Mouse (Mus musculus): ENCODE results near the gene Gm14226. TPM values are rescaled to one million over a fixed set of nuclear protein-coding genes. Genes with fewer than 3 reads are reported as not detected.

Gene Gm14226
- polyA plus RNA-seq, 1 experiment: not detected

DNA sequence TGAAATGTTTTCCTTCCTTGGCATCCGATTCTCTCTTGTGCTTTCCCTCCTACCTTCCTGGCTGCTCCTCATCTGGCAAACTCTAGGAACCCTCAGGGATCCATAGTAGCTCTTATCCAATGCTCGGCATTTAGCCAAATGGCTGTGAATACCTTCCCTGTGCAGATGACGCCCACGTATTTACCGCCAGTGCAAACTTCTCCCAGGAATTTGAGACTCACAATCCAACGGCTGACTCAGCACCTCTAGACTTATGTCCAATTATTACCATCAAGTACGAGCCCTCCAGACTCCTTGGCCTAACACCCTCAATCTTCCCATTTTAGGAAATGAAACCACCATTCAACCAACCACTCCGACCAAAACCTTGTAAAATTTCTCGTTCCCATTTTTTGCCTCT, 53.0 kb downstream of the Gm14226 start:
- Histone ChIP-seq H3K4me1 (ENCODE audit: control insufficient read depth, insufficient read depth, low read length) (peaks cover 2% of the 10 kb centered on the region), H3K27me3 (ENCODE audit: control insufficient read depth, insufficient read depth, low read length, poor library complexity, severe bottlenecking) (no peaks in the 10 kb centered on the region), H3K4me3 (ENCODE audit: low read depth, low read length) (no peak overlapping the region), H3K36me3 (ENCODE audit: control insufficient read depth, insufficient read depth, low read length, poor library complexity, severe bottlenecking) (peaks cover 25% of the 10 kb centered on the region), H3K9me3 (replicated peaks; ENCODE audit: control insufficient read depth, insufficient read depth, low read length, poor library complexity, severe bottlenecking) (no peaks in the 10 kb centered on the region), H3K9ac (ENCODE audit: low read depth, poor library complexity, severe bottlenecking) (no peak overlapping the region), H3K27ac (ENCODE audit: insufficient read depth, low read length) (no peak overlapping the region)
- TF ChIP-seq EP300 (IDR thresholded peaks at IDR 0.05; ENCODE audit: insufficient read depth, low read depth, low read length) (no peak), CTCF (IDR thresholded peaks at IDR 0.05; ENCODE audit: low read depth, low read length) (no peak), POLR2A (IDR thresholded peaks at IDR 0.05; ENCODE audit: insufficient read depth, low read length) (no peak)

DNA sequence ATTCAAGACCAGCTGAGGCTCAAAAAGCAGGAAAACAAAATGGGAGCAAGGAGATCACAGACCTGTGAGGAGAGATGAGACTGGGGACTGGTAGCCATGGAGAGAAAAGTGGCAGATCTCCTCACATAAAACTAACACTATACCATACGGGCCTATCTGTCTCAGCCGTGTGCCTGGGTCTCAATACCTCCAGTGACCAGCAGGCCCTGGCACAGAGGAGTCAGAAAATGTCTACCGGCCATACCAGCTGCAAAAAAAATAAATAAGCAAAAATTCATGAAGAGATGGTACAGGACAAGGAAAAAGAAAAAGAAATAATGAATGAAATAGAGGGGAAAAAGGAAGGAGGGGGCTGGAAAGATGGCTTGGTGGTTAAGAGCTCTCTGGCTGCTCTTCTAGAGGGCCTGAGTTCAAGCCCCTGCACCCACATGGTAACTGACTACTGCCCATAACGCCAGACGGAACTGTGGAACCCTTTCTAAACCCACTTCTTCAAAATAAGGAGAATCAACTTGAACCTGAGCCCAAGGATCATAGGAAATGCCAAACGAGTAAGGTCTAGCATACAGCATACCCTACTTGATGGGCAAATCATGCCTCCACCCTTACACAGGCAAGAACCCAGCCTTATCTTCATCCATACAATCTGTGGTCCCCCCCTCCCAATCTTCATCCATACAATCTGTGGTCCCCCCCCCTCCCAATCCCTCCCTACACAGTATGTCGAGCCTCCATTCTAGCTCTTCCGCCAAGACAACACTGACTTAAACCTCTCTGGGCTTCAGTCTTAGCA, 54.5 kb downstream of the Gm14226 start:
- TF ChIP-seq CTCF (IDR thresholded peaks at IDR 0.05; ENCODE audit: low read depth, low read length): no peak
- TF ChIP-seq EP300 (IDR thresholded peaks at IDR 0.05; ENCODE audit: insufficient read depth, low read depth, low read length): no peak
- no peak for TF ChIP-seq POLR2A (IDR thresholded peaks at IDR 0.05; ENCODE audit: insufficient read depth, low read length)
- peak overlapping the region; percentile 73 for H3K9ac ChIP-seq (ENCODE audit: low read depth, poor library complexity, severe bottlenecking)
- H3K27ac ChIP-seq (ENCODE audit: insufficient read depth, low read length): no peak overlapping the region

DNA sequence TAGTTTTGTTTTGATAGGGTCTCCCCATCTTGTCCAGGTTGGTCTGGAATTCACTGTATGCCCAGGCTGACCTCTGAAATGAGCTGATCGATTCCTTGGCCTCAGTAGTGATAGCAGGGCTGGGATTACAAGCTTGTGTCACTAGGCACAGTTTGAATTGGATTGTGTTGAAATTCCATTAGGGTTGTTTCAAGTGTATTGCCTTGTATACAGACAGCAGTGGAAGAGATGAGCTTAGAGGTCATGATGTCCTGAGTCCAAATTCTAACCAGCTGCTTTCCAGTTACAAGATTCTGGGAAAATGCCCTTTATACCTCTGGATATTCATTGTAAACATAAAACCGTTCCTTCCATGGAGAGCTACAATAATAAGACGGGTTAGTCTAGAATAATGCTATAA, 55.3 kb downstream of the Gm14226 start:
- H3K27ac ChIP-seq (ENCODE audit: insufficient read depth, low read length): no peak overlapping the region

More for the DNA sequence above, 54.5 kb downstream of the Gm14226 start:
- Histone ChIP-seq H3K4me3 (ENCODE audit: low read depth, low read length) (0 out of 2 replicates have a peak overlapping the region, but pooled peaks have one; percentile 3), H3K36me3 (ENCODE audit: control insufficient read depth, insufficient read depth, low read length, poor library complexity, severe bottlenecking) (peaks cover 14% of the 10 kb centered on the region), H3K27me3 (ENCODE audit: control insufficient read depth, insufficient read depth, low read length, poor library complexity, severe bottlenecking) (no peaks in the 10 kb centered on the region), H3K4me1 (ENCODE audit: control insufficient read depth, insufficient read depth, low read length) (peaks cover 2% of the 10 kb centered on the region), H3K9me3 (replicated peaks; ENCODE audit: control insufficient read depth, insufficient read depth, low read length, poor library complexity, severe bottlenecking) (no peaks in the 10 kb centered on the region)

DNA sequence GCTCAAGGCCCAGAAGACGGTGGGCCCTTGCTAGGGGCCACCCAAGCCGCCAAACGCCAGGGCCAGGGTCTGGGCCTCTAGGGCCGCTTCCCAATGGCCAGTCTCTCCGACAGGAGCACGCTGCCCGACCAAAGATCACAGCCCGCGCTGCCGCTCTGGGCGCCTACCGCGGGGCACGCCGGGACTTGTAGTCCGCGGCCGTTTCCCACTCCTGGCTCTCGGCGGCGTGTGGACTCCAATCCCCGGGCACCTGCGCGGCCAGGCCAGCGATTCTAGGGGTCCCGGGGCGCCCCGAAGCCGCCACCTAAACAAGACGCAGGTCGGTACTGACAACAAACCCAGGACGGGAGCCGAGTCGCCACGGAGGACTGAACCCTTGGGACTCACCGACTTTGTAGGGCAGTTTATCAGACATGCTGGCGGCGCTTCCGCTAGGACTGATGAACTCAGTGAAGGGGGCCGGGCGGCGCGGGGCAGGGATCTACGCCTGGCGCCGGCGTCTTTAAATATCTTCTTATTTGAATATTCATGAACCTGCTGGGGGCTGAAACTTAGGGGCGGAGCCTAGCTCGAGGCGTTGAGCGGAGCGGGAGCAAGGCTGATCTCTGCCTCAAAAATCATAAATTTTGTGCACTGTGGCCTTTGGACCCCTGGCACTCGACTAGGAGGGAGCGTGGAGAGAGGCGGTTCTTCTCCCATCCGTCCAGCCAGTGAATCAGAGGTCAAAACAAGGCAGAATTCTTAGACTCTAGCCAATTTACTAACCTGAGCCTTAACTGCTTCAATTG, 56.1 kb downstream of the Gm14226 start, which contains the start of gene Ahcy:
Ahcy (minus strand) TSS at position 520 of the 788 bp plus-strand sequence.
- H3K4me3 ChIP-seq (ENCODE audit: low read depth, low read length): peak within 1 kb of the TSS; percentile 93
- TF ChIP-seq EP300 (IDR thresholded peaks at IDR 0.05; ENCODE audit: insufficient read depth, low read depth, low read length) (no peak), CTCF (IDR thresholded peaks at IDR 0.05; ENCODE audit: low read depth, low read length) (no peak), POLR2A (IDR thresholded peaks at IDR 0.05; ENCODE audit: insufficient read depth, low read length) (peak; percentile 79)
- peaks cover 2% of the 10 kb centered on the region; the same call in 1 of the 2 replicates for H3K36me3 ChIP-seq (ENCODE audit: control insufficient read depth, insufficient read depth, low read length, poor library complexity, severe bottlenecking)

More for the DNA sequence above, 55.3 kb downstream of the Gm14226 start:
- H3K9ac ChIP-seq (ENCODE audit: low read depth, poor library complexity, severe bottlenecking): peak overlapping the region; percentile 73
- H3K9me3 ChIP-seq (replicated peaks; ENCODE audit: control insufficient read depth, insufficient read depth, low read length, poor library complexity, severe bottlenecking): no peaks in the 10 kb centered on the region
- no peaks in the 10 kb centered on the region for H3K27me3 ChIP-seq (ENCODE audit: control insufficient read depth, insufficient read depth, low read length, poor library complexity, severe bottlenecking)
- H3K36me3 ChIP-seq (ENCODE audit: control insufficient read depth, insufficient read depth, low read length, poor library complexity, severe bottlenecking): peaks cover 6% of the 10 kb centered on the region
- peak overlapping the region; percentile 48 for H3K4me3 ChIP-seq (ENCODE audit: low read depth, low read length)
- H3K4me1 ChIP-seq (ENCODE audit: control insufficient read depth, insufficient read depth, low read length): peaks cover 2% of the 10 kb centered on the region
- TF ChIP-seq EP300 (IDR thresholded peaks at IDR 0.05; ENCODE audit: insufficient read depth, low read depth, low read length): no peak
- no peak for TF ChIP-seq CTCF (IDR thresholded peaks at IDR 0.05; ENCODE audit: low read depth, low read length)
- TF ChIP-seq POLR2A (IDR thresholded peaks at IDR 0.05; ENCODE audit: insufficient read depth, low read length): no peak

DNA sequence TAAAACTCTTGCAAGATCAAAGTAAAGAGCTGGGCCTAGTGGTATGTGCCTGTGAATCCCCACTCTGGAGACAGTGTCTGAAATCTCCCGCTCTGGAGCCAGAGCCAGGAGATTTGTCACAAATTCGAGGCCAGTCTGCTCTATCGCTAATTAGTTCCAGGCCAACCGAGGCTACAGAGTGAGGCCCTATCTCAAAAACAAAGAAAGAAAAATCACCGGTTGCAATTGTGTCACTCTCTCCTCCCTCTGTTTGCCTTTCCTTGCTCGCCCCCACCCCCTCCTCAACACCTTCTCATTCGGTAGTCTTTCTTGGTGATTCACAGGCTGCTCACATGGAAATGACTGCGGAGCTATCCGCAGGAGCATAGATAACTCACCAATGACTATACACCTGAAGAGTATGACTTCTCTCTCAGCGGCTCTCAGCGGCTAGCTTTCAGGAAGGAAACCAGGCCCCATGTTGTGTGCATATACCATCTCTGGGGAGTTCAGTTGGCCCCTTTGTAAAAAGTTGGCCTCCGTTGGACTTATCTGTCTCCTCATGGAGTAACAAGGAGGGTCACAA, 56.8 kb downstream of the Gm14226 start:
- peak overlapping the region; percentile 18; the same call in 1 of the 2 replicates for H3K27ac ChIP-seq (ENCODE audit: insufficient read depth, low read length)

More for the DNA sequence above, 56.1 kb downstream of the Gm14226 start, which contains the start of gene Ahcy:
- Histone ChIP-seq H3K27me3 (ENCODE audit: control insufficient read depth, insufficient read depth, low read length, poor library complexity, severe bottlenecking) (no peaks in the 10 kb centered on the region), H3K27ac (ENCODE audit: insufficient read depth, low read length) (peak within 1 kb of the TSS; percentile 18; the same call in 1 of the 2 replicates), H3K9ac (ENCODE audit: low read depth, poor library complexity, severe bottlenecking) (peak within 1 kb of the TSS; percentile 73), H3K4me1 (ENCODE audit: control insufficient read depth, insufficient read depth, low read length) (peaks cover 2% of the 10 kb centered on the region), H3K9me3 (replicated peaks; ENCODE audit: control insufficient read depth, insufficient read depth, low read length, poor library complexity, severe bottlenecking) (no peaks in the 10 kb centered on the region)

More for the DNA sequence above, 56.8 kb downstream of the Gm14226 start:
- peak overlapping the region; percentile 73 for H3K9ac ChIP-seq (ENCODE audit: low read depth, poor library complexity, severe bottlenecking)
- H3K9me3 ChIP-seq (replicated peaks; ENCODE audit: control insufficient read depth, insufficient read depth, low read length, poor library complexity, severe bottlenecking): no peaks in the 10 kb centered on the region
- peaks cover 2% of the 10 kb centered on the region for H3K4me1 ChIP-seq (ENCODE audit: control insufficient read depth, insufficient read depth, low read length)
- no peaks in the 10 kb centered on the region for H3K27me3 ChIP-seq (ENCODE audit: control insufficient read depth, insufficient read depth, low read length, poor library complexity, severe bottlenecking)
- H3K4me3 ChIP-seq (ENCODE audit: low read depth, low read length): peak overlapping the region; percentile 93
- H3K36me3 ChIP-seq (ENCODE audit: control insufficient read depth, insufficient read depth, low read length, poor library complexity, severe bottlenecking): peaks cover 2% of the 10 kb centered on the region; the same call in 1 of the 2 replicates
- TF ChIP-seq EP300 (IDR thresholded peaks at IDR 0.05; ENCODE audit: insufficient read depth, low read depth, low read length): no peak

Measured in ES-Bruce4 (cell line).